Mouse (Mus musculus) v-Abl transformed pro-B cells (cell line): ENCODE data around the gene Npat.

Source experiments
- in situ Hi-C, 2 experiments: fragments of 400-800 bp; cut with MboI; formaldehyde crosslinking; loops; one replicate each; pipeline ENCODE4 v1.15.1; 2025; ENCODE audit not compliant: unreplicated experiment in 2 of 2

Gene Npat

GRCm38 (mm10) chr9:53536558-53537320 is at the start of gene Npat, which contains the start of gene Atm:
TSS of gene Npat (plus strand) at chr9:53537047.
TSS of gene Atm (minus strand) at chr9:53536740.
- in situ Hi-C loops: no loop called here

GRCm38 (mm10) chr9:53508053-53508452 is 28.8 kb upstream of the Npat start:
- in situ Hi-C loops: no loop called here

- in situ Hi-C loops: no loop called here
These were observed 22.8 kb upstream of the Npat start for GRCm38 (mm10) chr9:53514091-53514490.

- in situ Hi-C loops: no loop called here
These were observed 19.4 kb upstream of the Npat start for GRCm38 (mm10) chr9:53517373-53518009.

GRCm38 (mm10) chr9:53535416-53536320 is 1.2 kb upstream of the Npat start:
- in situ Hi-C loops: no loop called here

- in situ Hi-C loops: no loop called here
These were observed 604 bp downstream of the Npat start for GRCm38 (mm10) chr9:53537336-53537965.

GRCm38 (mm10) chr9:53570662-53571061 is 33.8 kb downstream of the Npat start:
- in situ Hi-C loops: no loop called here

GRCm38 (mm10) chr9:53572516-53573307 is 35.9 kb downstream of the Npat start:
- in situ Hi-C loops: no loop called here

GRCm38 (mm10) chr9:53575721-53576120 is 38.9 kb downstream of the Npat start:
- in situ Hi-C loops: loop anchor here in 1 of 2 experiments (25.0 kb wide), 1 partner anchor 412 kb away; the partner anchor contains the start of gene Elmod1

- in situ Hi-C loops: loop anchor here in 1 of 2 experiments (25.0 kb wide), 1 partner anchor 405 kb away; the partner anchor contains the start of gene Elmod1
These were observed 45.0 kb downstream of the Npat start for GRCm38 (mm10) chr9:53581870-53582269.

- in situ Hi-C loops: loop anchor here (5.0 to 25.0 kb wide), 5 partner anchors 73 to 393 kb away; partner anchors contain the start of gene Elmod1 (in 1 of the 2)
These were observed 57.9 kb downstream of the Npat start for GRCm38 (mm10) chr9:53594764-53595163.

DNA sequence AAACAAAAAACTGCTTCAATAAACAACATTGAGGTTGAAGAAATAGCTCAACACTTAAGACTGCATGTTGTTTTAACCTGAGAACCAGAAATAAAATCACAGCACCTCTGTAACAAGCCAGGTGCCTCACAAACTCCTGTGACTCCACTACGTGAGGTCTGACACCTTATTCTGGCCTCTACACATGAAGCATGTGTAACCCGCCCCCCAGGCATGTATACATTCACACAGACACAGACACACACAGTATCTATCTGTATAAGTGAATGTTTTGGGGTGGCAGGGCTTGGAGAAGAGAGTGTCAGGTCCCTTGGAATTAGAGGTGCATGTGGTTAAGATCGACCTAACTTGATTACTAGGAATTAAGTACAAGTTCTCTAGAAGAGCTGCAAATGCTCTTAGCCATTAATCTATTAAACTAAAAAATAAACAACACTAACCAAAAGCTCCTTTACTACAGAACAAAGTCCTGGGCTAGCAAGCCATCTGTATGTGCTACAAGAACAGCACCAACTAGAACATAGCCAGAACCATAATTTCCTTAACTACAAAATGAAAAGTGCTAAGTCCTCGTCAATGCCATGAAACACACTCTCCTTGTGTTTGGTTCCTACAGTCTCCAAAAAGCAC is 60.2 kb downstream of the Npat start:
- in situ Hi-C loops: loop anchor here (5.0 to 25.0 kb wide), 5 partner anchors 70 to 390 kb away; partner anchors contain the start of gene Elmod1 (in 1 of the 2)

- in situ Hi-C loops: loop anchor here (5.0 to 25.0 kb wide), 5 partner anchors 69 to 389 kb away; partner anchors contain the start of gene Elmod1 (in 1 of the 2)
These were observed 61.8 kb downstream of the Npat start for GRCm38 (mm10) chr9:53598631-53599030.

- in situ Hi-C loops: no loop called here
These were observed 64.7 kb downstream of the Npat start for GRCm38 (mm10) chr9:53601541-53601940.

GRCm38 (mm10) chr9:53603384-53603783 is 66.5 kb downstream of the Npat start:
- in situ Hi-C loops: no loop called here

GRCm38 (mm10) chr9:53603849-53604248 is 67.0 kb downstream of the Npat start:
- in situ Hi-C loops: no loop called here

GRCm38 (mm10) chr9:53604954-53605353 is 68.1 kb downstream of the Npat start:
- in situ Hi-C loops: loop anchor here in 1 of 2 experiments (5.0 kb wide), 1 partner anchor 62 kb away; no protein-coding TSS in a partner anchor

DNA sequence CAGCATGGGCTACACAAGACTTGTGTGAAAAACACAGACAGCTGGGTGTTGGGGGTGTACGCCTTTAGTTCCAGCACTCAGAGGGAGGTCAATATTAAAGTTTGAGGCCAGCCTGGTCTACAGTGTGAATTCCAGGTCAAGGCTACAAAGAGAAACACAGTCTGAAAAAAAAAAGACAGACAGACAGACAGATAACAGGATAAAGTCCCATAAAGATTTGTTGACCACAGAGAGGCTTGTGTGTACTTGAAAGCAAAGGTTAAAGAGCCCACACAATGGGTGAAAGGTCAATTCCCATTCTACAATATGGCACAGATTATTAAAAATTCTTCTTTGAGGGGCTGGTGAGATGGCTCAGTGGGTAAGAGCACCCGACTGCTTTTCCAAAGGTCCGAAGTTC is 70.3 kb downstream of the Npat start:
- in situ Hi-C loops: loop anchor here in 1 of 2 experiments (5.0 kb wide), 1 partner anchor 60 kb away; no protein-coding TSS in a partner anchor
